Mouse (Mus musculus): ENCODE data around the gene Ric1. TPM values are rescaled to one million over a fixed set of nuclear protein-coding genes. Genes with fewer than 3 reads are reported as not detected.

Gene Ric1
- polyA plus RNA-seq, 1 experiment from 2014 or later, result 12.1 TPM

GRCm38 (mm10) chr19:29598981-29599380 is 76.9 kb downstream of the Ric1 start:
- no peak for ATAC-seq (ENCODE audit: low FRiP score)

GRCm38 (mm10) chr19:29603548-29604353 is 81.7 kb downstream of the Ric1 start:
- peaks cover 43% of the 10 kb centered on the region for H3K36me3 ChIP-seq (replicated peaks)
- H3K4me1 ChIP-seq, result no peaks in the 10 kb centered on the region
- H3K4me2 ChIP-seq, result no peak overlapping the region
- no peak for ATAC-seq (ENCODE audit: low FRiP score)
- H3K9ac ChIP-seq, result no peak overlapping the region
- H3K27me3 ChIP-seq, result no peaks in the 10 kb centered on the region
- H3K27ac ChIP-seq, result no peak overlapping the region
- H3K4me3 ChIP-seq (replicated peaks), result no peak overlapping the region
- H3K9me3 ChIP-seq, result no peaks in the 10 kb centered on the region
- 89% methylated on average over 14 of the region's 14 CpGs for WGBS

More at GRCm38 (mm10) chr19:29598981-29599380, 76.9 kb downstream of the Ric1 start:
- Histone ChIP-seq H3K27me3 (no peaks in the 10 kb centered on the region), H3K9ac (no peak overlapping the region), H3K36me3 (replicated peaks) (peaks cover 60% of the 10 kb centered on the region), H3K4me2 (no peak overlapping the region), H3K9me3 (no peaks in the 10 kb centered on the region), H3K4me1 (no peaks in the 10 kb centered on the region), H3K27ac (no peak overlapping the region), H3K4me3 (replicated peaks) (no peak overlapping the region)
- 95% methylated on average over 5 of the region's 5 CpGs for WGBS

- 87% methylated on average over 3 of the region's 3 CpGs for WGBS
These were observed 82.6 kb downstream of the Ric1 start for GRCm38 (mm10) chr19:29604653-29605052.

GRCm38 (mm10) chr19:29607521-29607920 is 85.4 kb downstream of the Ric1 start:
- WGBS, result 93% methylated on average over 4 of the region's 4 CpGs
- no peak overlapping the region for H3K4me3 ChIP-seq (replicated peaks)
- no peaks in the 10 kb centered on the region for H3K9me3 ChIP-seq
- no peak overlapping the region for H3K27ac ChIP-seq
- no peaks in the 10 kb centered on the region for H3K4me1 ChIP-seq
- ATAC-seq (ENCODE audit: low FRiP score), result no peak
- peaks cover 34% of the 10 kb centered on the region for H3K36me3 ChIP-seq (replicated peaks)
- no peak overlapping the region for H3K9ac ChIP-seq
- no peaks in the 10 kb centered on the region for H3K27me3 ChIP-seq
- no peak overlapping the region for H3K4me2 ChIP-seq

More at GRCm38 (mm10) chr19:29604653-29605052, 82.6 kb downstream of the Ric1 start:
- H3K4me3 ChIP-seq (replicated peaks), result no peak overlapping the region
- no peak for ATAC-seq (ENCODE audit: low FRiP score)
- H3K27ac ChIP-seq, result no peak overlapping the region
- no peaks in the 10 kb centered on the region for H3K4me1 ChIP-seq
- no peak overlapping the region for H3K4me2 ChIP-seq
- H3K9me3 ChIP-seq, result no peaks in the 10 kb centered on the region
- H3K27me3 ChIP-seq, result no peaks in the 10 kb centered on the region
- H3K9ac ChIP-seq, result no peak overlapping the region
- peaks cover 35% of the 10 kb centered on the region for H3K36me3 ChIP-seq (replicated peaks)

GRCm38 (mm10) chr19:29608212-29608611 is 86.1 kb downstream of the Ric1 start:
- no peaks in the 10 kb centered on the region for H3K4me1 ChIP-seq
- H3K9ac ChIP-seq, result no peak overlapping the region
- H3K9me3 ChIP-seq, result no peaks in the 10 kb centered on the region
- 78% methylated on average over 4 of the region's 4 CpGs for WGBS
- H3K4me2 ChIP-seq, result no peak overlapping the region
- no peak for ATAC-seq (ENCODE audit: low FRiP score)
- no peak overlapping the region for H3K4me3 ChIP-seq (replicated peaks)
- H3K27ac ChIP-seq, result no peak overlapping the region
- no peaks in the 10 kb centered on the region for H3K27me3 ChIP-seq
- peaks cover 34% of the 10 kb centered on the region for H3K36me3 ChIP-seq (replicated peaks)

GRCm38 (mm10) chr19:29610907-29611306 is 88.8 kb downstream of the Ric1 start:
- WGBS, result 90% methylated on average over 10 of the region's 10 CpGs
- peaks cover 25% of the 10 kb centered on the region for H3K36me3 ChIP-seq (replicated peaks)
- H3K27ac ChIP-seq, result no peak overlapping the region
- no peaks in the 10 kb centered on the region for H3K27me3 ChIP-seq
- no peak overlapping the region for H3K4me2 ChIP-seq
- no peak overlapping the region for H3K9ac ChIP-seq
- no peaks in the 10 kb centered on the region for H3K9me3 ChIP-seq
- H3K4me3 ChIP-seq (replicated peaks), result no peak overlapping the region
- no peak for ATAC-seq (ENCODE audit: low FRiP score)
- H3K4me1 ChIP-seq, result no peaks in the 10 kb centered on the region

GRCm38 (mm10) chr19:29612102-29612501 is 90.0 kb downstream of the Ric1 start:
- Histone ChIP-seq H3K9ac (no peak overlapping the region), H3K4me3 (replicated peaks) (no peak overlapping the region), H3K9me3 (no peaks in the 10 kb centered on the region), H3K27me3 (no peaks in the 10 kb centered on the region), H3K4me1 (no peaks in the 10 kb centered on the region), H3K4me2 (no peak overlapping the region), H3K36me3 (replicated peaks) (peaks cover 22% of the 10 kb centered on the region), H3K27ac (no peak overlapping the region)
- WGBS, result 95% methylated on average over 2 of the region's 2 CpGs
- no peak for ATAC-seq (ENCODE audit: low FRiP score)

GRCm38 (mm10) chr19:29641055-29641454 is 119.0 kb downstream of the Ric1 start:
- Histone ChIP-seq H3K9ac (no peak overlapping the region), H3K9me3 (no peaks in the 10 kb centered on the region), H3K36me3 (replicated peaks) (0 out of 2 replicates have a peak, but pooled peaks cover 9% of the 10 kb centered on the region), H3K4me3 (replicated peaks) (no peak overlapping the region), H3K27ac (no peak overlapping the region), H3K4me2 (no peak overlapping the region), H3K27me3 (no peaks in the 10 kb centered on the region), H3K4me1 (peaks cover 8% of the 10 kb centered on the region)
- ATAC-seq (ENCODE audit: low FRiP score), result no peak
- 50% methylated on average over 7 of the region's 9 CpGs for WGBS

- Histone ChIP-seq H3K9ac (no peak overlapping the region), H3K4me1 (peaks cover 8% of the 10 kb centered on the region), H3K27me3 (no peaks in the 10 kb centered on the region), H3K4me3 (replicated peaks) (no peak overlapping the region), H3K36me3 (replicated peaks) (0 out of 2 replicates have a peak, but pooled peaks cover 9% of the 10 kb centered on the region), H3K27ac (no peak overlapping the region), H3K9me3 (no peaks in the 10 kb centered on the region), H3K4me2 (no peak overlapping the region)
- ATAC-seq (ENCODE audit: low FRiP score), result no peak
- WGBS, result 39% methylated on average over 5 of the region's 5 CpGs
These were observed 119.4 kb downstream of the Ric1 start for GRCm38 (mm10) chr19:29641510-29641909.

- H3K4me1 ChIP-seq, result peaks cover 8% of the 10 kb centered on the region
- no peak for ATAC-seq (ENCODE audit: low FRiP score)
- H3K36me3 ChIP-seq (replicated peaks), result 0 out of 2 replicates have a peak, but pooled peaks cover 5% of the 10 kb centered on the region
- H3K4me3 ChIP-seq (replicated peaks), result no peak overlapping the region
- no peaks in the 10 kb centered on the region for H3K9me3 ChIP-seq
- 47% methylated on average over 6 of the region's 6 CpGs for WGBS
- H3K27ac ChIP-seq, result no peak overlapping the region
- no peak overlapping the region for H3K4me2 ChIP-seq
- no peak overlapping the region for H3K9ac ChIP-seq
- no peaks in the 10 kb centered on the region for H3K27me3 ChIP-seq
These were observed 120.1 kb downstream of the Ric1 start for GRCm38 (mm10) chr19:29642211-29642610.

- no peak overlapping the region for H3K9ac ChIP-seq
- H3K27ac ChIP-seq, result no peak overlapping the region
- H3K4me3 ChIP-seq (replicated peaks), result no peak overlapping the region
- H3K9me3 ChIP-seq, result no peaks in the 10 kb centered on the region
- H3K4me1 ChIP-seq, result peaks cover 11% of the 10 kb centered on the region
- H3K27me3 ChIP-seq, result no peaks in the 10 kb centered on the region
- ATAC-seq (ENCODE audit: low FRiP score), result no peak
- H3K36me3 ChIP-seq (replicated peaks), result 0 out of 2 replicates have a peak, but pooled peaks cover 5% of the 10 kb centered on the region
- H3K4me2 ChIP-seq, result no peak overlapping the region
- 85% methylated on average over 11 of the region's 11 CpGs for WGBS
These were observed 121.3 kb downstream of the Ric1 start for GRCm38 (mm10) chr19:29643194-29643922.

GRCm38 (mm10) chr19:29644747-29645146 is 122.7 kb downstream of the Ric1 start:
- no peak overlapping the region for H3K9ac ChIP-seq
- H3K27me3 ChIP-seq, result no peaks in the 10 kb centered on the region
- no peak for ATAC-seq (ENCODE audit: low FRiP score)
- no peaks in the 10 kb centered on the region for H3K9me3 ChIP-seq
- H3K36me3 ChIP-seq (replicated peaks), result 0 out of 2 replicates have a peak, but pooled peaks cover 5% of the 10 kb centered on the region
- peaks cover 11% of the 10 kb centered on the region for H3K4me1 ChIP-seq
- H3K4me3 ChIP-seq (replicated peaks), result no peak overlapping the region
- no peak overlapping the region for H3K27ac ChIP-seq
- 96% methylated on average over 6 of the region's 6 CpGs for WGBS
- H3K4me2 ChIP-seq, result no peak overlapping the region

All from forebrain, embryonic 12.5 days (tissue).